Mouse (Mus musculus) megakaryocyte, embryonic 14.5 days (primary cell): ENCODE measurements around the gene Ager.

ENCODE experiments used
- FLI1 ChIP-seq: IDR thresholded peaks from 2 replicates; pipeline ENCODE4 v1.6.1; 2012; ENCODE audit warnings: low read length, inconsistent platforms, mixed read lengths
- GATA1 ChIP-seq: IDR thresholded peaks from 3 replicates; pipeline ENCODE4 v1.6.1; 2012; ENCODE audit warnings: mixed read lengths, low read length, inconsistent platforms, borderline replicate concordance

- TF ChIP-seq GATA1 (no peak), FLI1 (no peak)
Observed at GRCm38 (mm10) chr17:34549156-34549555, 48.5 kb upstream of the Ager start.
